Comparison of ENCODE assay signal across 24 mouse cellular contexts in the genomic region with DNA sequence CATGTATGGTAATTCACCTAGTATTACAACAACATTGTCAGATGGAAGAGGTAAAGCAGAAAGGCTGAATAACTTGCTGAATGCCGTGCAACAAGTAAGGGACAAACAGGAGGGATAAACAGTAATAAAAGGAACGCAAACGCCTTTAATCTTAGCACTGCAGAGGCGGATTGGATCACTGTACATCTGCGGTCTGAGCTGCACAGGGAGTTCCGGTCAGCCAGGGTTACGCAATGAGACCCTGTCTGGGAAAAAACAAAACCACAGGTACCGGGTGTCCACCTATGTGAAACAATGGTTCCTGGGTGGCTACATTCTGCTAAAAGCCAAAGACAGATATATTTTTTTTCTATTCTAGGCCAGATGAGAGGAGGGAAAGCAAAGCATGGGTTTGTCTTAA. TPM values are rescaled to one million over a fixed set of nuclear protein-coding genes. Genes with fewer than 3 reads are reported as not detected.
A peak's percentile ranks its signal among the peaks of the same experiment; 100 is the strongest.
DNase-seq lines count a peak whose midpoint lies in the region; ATAC-seq and TF ChIP-seq lines count a peak whose summit lies in the region.
"Had no signal": no experiment of that assay in that cellular context is flagged by ENCODE, and none has a peak within 500 bp of the region (broad histone marks: within the 10 kb centered on the region; RNA-seq: fewer than 3 reads in every experiment).

No protein-coding gene starts in this region.

- no peaks in the 10 kb centered on the region for H3K27me3 ChIP-seq in liver, adult 2 months (ENCODE audit: control insufficient read depth, insufficient read depth, low read length)
- H3K27me3 ChIP-seq in liver, embryonic 12.5 days (replicated peaks): no peaks in the 10 kb centered on the region
- H3K27me3 ChIP-seq: CH12.LX; embryonic facial prominence, embryonic 12.5 days; forebrain, embryonic 13.5 days; forebrain, embryonic 15.5 days; Patski had no signal

- no peak overlapping the region for H3K4me2 ChIP-seq in liver, embryonic 12.5 days
- H3K4me2 ChIP-seq: embryonic facial prominence, embryonic 12.5 days; forebrain, embryonic 13.5 days; forebrain, embryonic 15.5 days had no signal

- 23% methylated on average over 8 of the region's 8 CpGs for WGBS in liver, adult 2 months
- WGBS in liver, embryonic 12.5 days (ENCODE audit: insufficient replicate concordance): 54% methylated on average over 8 of the region's 8 CpGs

- no peak for TF ChIP-seq CTCF in liver, adult 2 months (IDR thresholded peaks at IDR 0.05; ENCODE audit: low read depth, low read length)

- H3K9me3 ChIP-seq in liver, embryonic 12.5 days (replicated peaks): no peaks in the 10 kb centered on the region; the same call in 1 of the 2 replicates
- H3K9me3 ChIP-seq: embryonic facial prominence, embryonic 10.5 days; embryonic facial prominence, embryonic 12.5 days; forebrain, embryonic 13.5 days; forebrain, embryonic 15.5 days had no signal

- no peaks in the 10 kb centered on the region; the same call in 1 of the 2 replicates for H3K4me1 ChIP-seq in liver, adult 2 months (ENCODE audit: control insufficient read depth, insufficient read depth, low read length)
- peaks cover 18% of the 10 kb centered on the region for H3K4me1 ChIP-seq in liver, embryonic 12.5 days

- H3K4me3 ChIP-seq in liver, adult 2 months (ENCODE audit: insufficient read depth, low read depth, low read length): no peak overlapping the region
- no peak overlapping the region for H3K4me3 ChIP-seq in liver, embryonic 12.5 days
- H3K4me3 ChIP-seq: embryonic facial prominence, embryonic 10.5 days; embryonic facial prominence, embryonic 12.5 days; forebrain, embryonic 13.5 days; forebrain, embryonic 15.5 days had no signal

- peaks cover 5% of the 10 kb centered on the region for H3K79me2 ChIP-seq in liver, adult 2 months (ENCODE audit: control insufficient read depth, insufficient read depth, low read length)

- no peak for ATAC-seq in liver, embryonic 12.5 days
- ATAC-seq: activated CD4-positive, CD25-positive, alpha-beta regulatory T cell, adult 4 months; CD4-positive, CD25-positive, alpha-beta regulatory T cell, adult 4 months; forebrain, embryonic 13.5 days; forebrain, embryonic 15.5 days; Patski had no signal

- no peaks in the 10 kb centered on the region for H3K36me3 ChIP-seq in liver, adult 2 months (ENCODE audit: control insufficient read depth, insufficient read depth, low read length)
- H3K36me3 ChIP-seq in liver, embryonic 12.5 days: peaks cover 6% of the 10 kb centered on the region; the same call in 1 of the 2 replicates
- H3K36me3 ChIP-seq: embryonic facial prominence, embryonic 12.5 days; forebrain, embryonic 15.5 days had no signal

- peak; percentile 32 for DNase-seq in liver, adult 2 months (ENCODE audit: extremely low read depth, low read depth, low spot score)
- peak; percentile 8 for DNase-seq in lung, postnatal 36 days
- DNase-seq in lung, postnatal 4 days: no peak
- DNase-seq in 416B (ENCODE audit: low read depth): peak; percentile 78
- no peak for DNase-seq in kidney, adult 8-10 months
- DNase-seq: adrenal gland, adult 8-10 months; adrenal gland, postnatal 14 days; adrenal gland, postnatal 36 days; B cell, adult 2 months; cerebellum, adult 11-12 months; cerebellum, adult 2 months; cerebellum, adult 9-10 months; cerebellum, postnatal 10 days; cerebellum, postnatal 25 days had no signal

- no peak for TF ChIP-seq POLR2A in liver, adult 2 months (IDR thresholded peaks at IDR 0.05; ENCODE audit: extremely low read depth, insufficient read depth, low read length)

- no peak overlapping the region for H3K9ac ChIP-seq in liver, adult 2 months (ENCODE audit: low read depth, low read length)
- no peak overlapping the region for H3K9ac ChIP-seq in liver, embryonic 12.5 days
- H3K9ac ChIP-seq: embryonic facial prominence, embryonic 12.5 days; forebrain, embryonic 13.5 days; forebrain, embryonic 15.5 days had no signal

- H3K27ac ChIP-seq in liver, adult 2 months (replicated peaks; ENCODE audit: insufficient read depth, low read depth, low read length): no peak overlapping the region
- H3K27ac ChIP-seq in liver, embryonic 12.5 days: no peak overlapping the region
- H3K27ac ChIP-seq: embryonic facial prominence, embryonic 10.5 days; embryonic facial prominence, embryonic 12.5 days; forebrain, embryonic 13.5 days; forebrain, embryonic 15.5 days had no signal

RNA-seq across cellular contexts. Expression of a gene that starts 3.3 kb away (rescaled TPM):
- 17.3 and 23.7 TPM in 2 replicates for total RNA-seq in liver, adult 2 months (2014; rRNA removed)
- 4.3 and 4.4 TPM in 2 replicates for polyA plus RNA-seq in liver, adult 2 months (2012; rRNA removed)
- 33.0 and 33.3 TPM in 2 replicates for polyA plus RNA-seq in liver, embryonic 12.5 days (2016; fragmentation: Nextera tagmentation; extraction: Ambion mirVana)

RNA-seq across cellular contexts. Expression of a gene that starts 49.5 kb away (rescaled TPM):
- 58.5 and 73.5 TPM in 2 replicates for total RNA-seq in liver, adult 2 months (2014; rRNA removed)
- 20.8 and 24.7 TPM in 2 replicates for polyA plus RNA-seq in liver, adult 2 months (2012; rRNA removed)
- polyA plus RNA-seq in liver, embryonic 12.5 days (2016; fragmentation: Nextera tagmentation; extraction: Ambion mirVana): 139 and 141 TPM in 2 replicates

RNA-seq across cellular contexts. Expression of a gene that starts 53.8 kb away (rescaled TPM):
- total RNA-seq in liver, adult 2 months (2014; rRNA removed): 13.5 and 14.3 TPM in 2 replicates
- 8.4 and 10.0 TPM in 2 replicates for polyA plus RNA-seq in liver, adult 2 months (2012; rRNA removed)
- 6.2 and 7.2 TPM in 2 replicates for polyA plus RNA-seq in liver, embryonic 12.5 days (2016; fragmentation: Nextera tagmentation; extraction: Ambion mirVana)
- polyA plus RNA-seq: G1E had no signal

Comparison
In these comparisons a context has a peak if more than half of its experiments do, and no peak if none do; other contexts are left out.
1. DNase-seq: peak in liver, adult 2 months (single experiment), lung, postnatal 36 days (single experiment) and 416B (single experiment); none in lung, postnatal 4 days (0 of 2) and kidney, adult 8-10 months (0 of 2).